Mouse (Mus musculus) heart, embryonic 11.5 days (tissue): ENCODE measurements at regions not wholly inside any gene's neighbourhood (a gene's known extent, or its start where the extent isn't known, plus 50 kb on each side); places are given as distances from the start of the nearest gene placed in this dataset.

Source experiments
- ATAC-seq: fragments of 200-750 bp; cut with Nextera tagmentation; replicated peaks from 2 replicates; pipeline ENCODE4 v1.8.0; 2017; ENCODE audit warnings: moderate library complexity; ENCODE audit not compliant: insufficient number of reproducible peaks, low FRiP score, low TSS enrichment
- H3K27ac ChIP-seq: fragments of 300-500 bp; sonication (generic); 2 replicates; pipeline ENCODE4 v1.5.1; 2014; ENCODE audit warnings: mild to moderate bottlenecking, low read depth, low read length
- H3K27me3 ChIP-seq: fragments of 300-500 bp; sonication (generic); 2 replicates; pipeline ENCODE4 v1.6.1; 2014; ENCODE audit warnings: mild to moderate bottlenecking, low read length, mixed read lengths; ENCODE audit not compliant: control insufficient read depth, insufficient read depth
- H3K36me3 ChIP-seq: fragments of 300-500 bp; sonication (generic); 2 replicates; pipeline ENCODE4 v1.6.1; 2014; ENCODE audit warnings: mild to moderate bottlenecking, low read length, moderate library complexity, mixed read lengths; ENCODE audit not compliant: control insufficient read depth, insufficient read depth
- H3K4me1 ChIP-seq: fragments of 300-500 bp; sonication (generic); 2 replicates; pipeline ENCODE4 v1.6.1; 2014; ENCODE audit warnings: low read length; ENCODE audit not compliant: control insufficient read depth, insufficient read depth
- H3K4me2 ChIP-seq: fragments of 300-500 bp; sonication (generic); 2 replicates; pipeline ENCODE4 v1.6.1; 2014; ENCODE audit warnings: mild to moderate bottlenecking, moderate library complexity
- H3K4me3 ChIP-seq: fragments of 300-500 bp; sonication (generic); 2 replicates; pipeline ENCODE4 v1.5.1; 2014; ENCODE audit warnings: low read depth, low read length
- H3K9ac ChIP-seq: fragments of 300-500 bp; sonication (generic); 2 replicates; pipeline ENCODE4 v1.6.1; 2014; ENCODE audit warnings: mild to moderate bottlenecking, low read depth, low read length, moderate library complexity
- H3K9me3 ChIP-seq: fragments of 300-500 bp; sonication (generic); replicated peaks from 2 replicates; pipeline ENCODE4 v1.6.1; 2016; ENCODE audit warnings: low read length; ENCODE audit not compliant: control insufficient read depth
- WGBS: fragments of 180-500 bp; shearing (Covaris S2); extraction: QIAGEN DNeasy Blood & Tissue Kit; methylation state at CpG from one replicate; pipeline ENCODE4 v1.1.7; 2014; ENCODE audit not compliant: insufficient replicate concordance; 5-methylcytosine and 5-hydroxymethylcytosine counted together

GRCm38 (mm10) chr6:31202594-31202993 is 195.9 kb upstream of the Mkln1 start:
- no peak overlapping the region for H3K4me2 ChIP-seq
- H3K27ac ChIP-seq, result no peak overlapping the region
- H3K9ac ChIP-seq, result no peak overlapping the region
- H3K4me3 ChIP-seq, result no peak overlapping the region
- H3K9me3 ChIP-seq, result no peaks in the 10 kb centered on the region
- H3K27me3 ChIP-seq, result no peaks in the 10 kb centered on the region
- no peak for ATAC-seq
- H3K4me1 ChIP-seq, result peaks cover 4% of the 10 kb centered on the region; the same call in 1 of the 2 replicates
- H3K36me3 ChIP-seq, result no peaks in the 10 kb centered on the region

GRCm38 (mm10) chr6:31204434-31204833 is 194.1 kb upstream of the Mkln1 start:
- H3K36me3 ChIP-seq, result no peaks in the 10 kb centered on the region
- no peak overlapping the region for H3K4me3 ChIP-seq
- no peaks in the 10 kb centered on the region for H3K27me3 ChIP-seq
- H3K4me1 ChIP-seq, result no peaks in the 10 kb centered on the region
- WGBS, result 84% methylated on average over 3 of the region's 3 CpGs
- no peak overlapping the region for H3K4me2 ChIP-seq
- no peak overlapping the region for H3K27ac ChIP-seq
- ATAC-seq, result no peak
- H3K9ac ChIP-seq, result no peak overlapping the region
- H3K9me3 ChIP-seq, result no peaks in the 10 kb centered on the region

- no peak for ATAC-seq
- Histone ChIP-seq H3K4me1 (no peaks in the 10 kb centered on the region), H3K36me3 (no peaks in the 10 kb centered on the region), H3K27ac (no peak overlapping the region), H3K9ac (no peak overlapping the region), H3K4me2 (no peak overlapping the region), H3K9me3 (no peaks in the 10 kb centered on the region), H3K27me3 (no peaks in the 10 kb centered on the region), H3K4me3 (no peak overlapping the region)
- WGBS, result 83% methylated on average over 4 of the region's 4 CpGs
Measured at GRCm38 (mm10) chr6:31204839-31205238, 193.7 kb upstream of the Mkln1 start.

- H3K9ac ChIP-seq, result no peak overlapping the region
- no peak overlapping the region for H3K4me3 ChIP-seq
- H3K4me1 ChIP-seq, result no peaks in the 10 kb centered on the region
- no peaks in the 10 kb centered on the region for H3K36me3 ChIP-seq
- H3K27me3 ChIP-seq, result no peaks in the 10 kb centered on the region
- WGBS, result 74% methylated on average over 7 of the region's 7 CpGs
- H3K27ac ChIP-seq, result no peak overlapping the region
- no peak for ATAC-seq
- no peaks in the 10 kb centered on the region for H3K9me3 ChIP-seq
- no peak overlapping the region for H3K4me2 ChIP-seq
Measured at GRCm38 (mm10) chr6:31206106-31206505, 192.4 kb upstream of the Mkln1 start.

- Histone ChIP-seq H3K9ac (no peak overlapping the region), H3K27me3 (no peaks in the 10 kb centered on the region), H3K4me3 (no peak overlapping the region), H3K9me3 (no peaks in the 10 kb centered on the region), H3K36me3 (no peaks in the 10 kb centered on the region), H3K4me2 (no peak overlapping the region), H3K4me1 (no peaks in the 10 kb centered on the region), H3K27ac (no peak overlapping the region)
- WGBS, result 77% methylated on average over 12 of the region's 12 CpGs
- no peak for ATAC-seq
Measured at GRCm38 (mm10) chr6:31207231-31207630, 191.3 kb upstream of the Mkln1 start.

- no peak for ATAC-seq
- Histone ChIP-seq H3K9ac (no peak overlapping the region), H3K27me3 (no peaks in the 10 kb centered on the region), H3K4me2 (no peak overlapping the region), H3K9me3 (no peaks in the 10 kb centered on the region), H3K4me3 (no peak overlapping the region), H3K36me3 (no peaks in the 10 kb centered on the region), H3K27ac (no peak overlapping the region), H3K4me1 (no peaks in the 10 kb centered on the region)
- WGBS, result 83% methylated on average over 6 of the region's 6 CpGs
Measured at GRCm38 (mm10) chr6:31208224-31208623, 190.3 kb upstream of the Mkln1 start.

- ATAC-seq, result no peak
- H3K36me3 ChIP-seq, result no peaks in the 10 kb centered on the region
- H3K9ac ChIP-seq, result no peak overlapping the region
- 78% methylated on average over 15 of the region's 15 CpGs for WGBS
- no peak overlapping the region for H3K4me2 ChIP-seq
- H3K9me3 ChIP-seq, result no peaks in the 10 kb centered on the region
- H3K4me1 ChIP-seq, result no peaks in the 10 kb centered on the region
- H3K27ac ChIP-seq, result no peak overlapping the region
- no peak overlapping the region for H3K4me3 ChIP-seq
- no peaks in the 10 kb centered on the region for H3K27me3 ChIP-seq
Measured at GRCm38 (mm10) chr6:31209411-31210139, 189.0 kb upstream of the Mkln1 start.

GRCm38 (mm10) chr6:31210209-31210714 is 188.3 kb upstream of the Mkln1 start:
- H3K4me1 ChIP-seq, result no peaks in the 10 kb centered on the region
- no peak overlapping the region for H3K4me2 ChIP-seq
- H3K9ac ChIP-seq, result no peak overlapping the region
- WGBS, result 74% methylated on average over 7 of the region's 7 CpGs
- no peak for ATAC-seq
- H3K4me3 ChIP-seq, result no peak overlapping the region
- H3K27ac ChIP-seq, result no peak overlapping the region
- no peaks in the 10 kb centered on the region; the same call in 1 of the 2 replicates for H3K27me3 ChIP-seq
- no peaks in the 10 kb centered on the region for H3K36me3 ChIP-seq
- no peaks in the 10 kb centered on the region for H3K9me3 ChIP-seq

- Histone ChIP-seq H3K4me3 (no peak overlapping the region), H3K9ac (no peak overlapping the region), H3K9me3 (no peaks in the 10 kb centered on the region), H3K4me2 (no peak overlapping the region), H3K27ac (no peak overlapping the region), H3K27me3 (peaks cover 5% of the 10 kb centered on the region; the same call in 1 of the 2 replicates), H3K4me1 (no peaks in the 10 kb centered on the region), H3K36me3 (no peaks in the 10 kb centered on the region)
- no peak for ATAC-seq
- WGBS, result 86% methylated on average over 4 of the region's 4 CpGs
Measured at GRCm38 (mm10) chr6:31211091-31211490, 187.4 kb upstream of the Mkln1 start.
